Mouse (Mus musculus) forebrain, embryonic 16.5 days (tissue): ENCODE measurements at regions not wholly inside any gene's neighbourhood (a gene's known extent, or its start where the extent isn't known, plus 50 kb on each side); places are given as distances from the start of the nearest gene placed in this dataset.

Experiments used
- ATAC-seq: fragments of 200-750 bp; cut with Nextera tagmentation; 2 replicates; pipeline ENCODE4 v1.8.0; 2017; ENCODE audit warnings: mild to moderate bottlenecking, moderate library complexity
- H3K27ac ChIP-seq: fragments of 300-500 bp; sonication (generic); 2 replicates; pipeline ENCODE4 v1.5.1; 2014; ENCODE audit warnings: low read length, control low read depth
- H3K27me3 ChIP-seq: fragments of 300-500 bp; sonication (generic); replicated peaks from 2 replicates; pipeline ENCODE4 v1.6.1; 2014; ENCODE audit warnings: low read length; ENCODE audit not compliant: control insufficient read depth, insufficient read depth
- H3K36me3 ChIP-seq: fragments of 300-500 bp; sonication (generic); 2 replicates; pipeline ENCODE4 v1.6.1; 2014; ENCODE audit not compliant: control insufficient read depth, insufficient read depth
- H3K4me1 ChIP-seq: fragments of 300-500 bp; sonication (generic); replicated peaks from 2 replicates; pipeline ENCODE4 v1.6.1; 2014; ENCODE audit warnings: low read length; ENCODE audit not compliant: control insufficient read depth, insufficient read depth
- H3K4me2 ChIP-seq: fragments of 300-500 bp; sonication (generic); 2 replicates; pipeline ENCODE4 v1.6.1; 2014; ENCODE audit warnings: mild to moderate bottlenecking, low read length, control low read depth
- H3K4me3 ChIP-seq: fragments of 300-500 bp; sonication (generic); replicated peaks from 2 replicates; pipeline ENCODE4 v1.5.1; 2014; ENCODE audit warnings: mild to moderate bottlenecking, low read length, control low read depth
- H3K9ac ChIP-seq: fragments of 300-500 bp; sonication (generic); replicated peaks from 2 replicates; pipeline ENCODE4 v1.6.1; 2014; ENCODE audit warnings: low read depth, low read length, control low read depth
- H3K9me3 ChIP-seq: fragments of 300-500 bp; sonication (generic); 2 replicates; pipeline ENCODE4 v1.6.1; 2016; ENCODE audit warnings: low read length; ENCODE audit not compliant: control insufficient read depth
- WGBS: fragments of 180-500 bp; shearing (Covaris S2); extraction: QIAGEN DNeasy Blood & Tissue Kit; methylation state at CpG from one replicate; pipeline ENCODE4 v1.1.7; 2014; 5-methylcytosine and 5-hydroxymethylcytosine counted together

DNA sequence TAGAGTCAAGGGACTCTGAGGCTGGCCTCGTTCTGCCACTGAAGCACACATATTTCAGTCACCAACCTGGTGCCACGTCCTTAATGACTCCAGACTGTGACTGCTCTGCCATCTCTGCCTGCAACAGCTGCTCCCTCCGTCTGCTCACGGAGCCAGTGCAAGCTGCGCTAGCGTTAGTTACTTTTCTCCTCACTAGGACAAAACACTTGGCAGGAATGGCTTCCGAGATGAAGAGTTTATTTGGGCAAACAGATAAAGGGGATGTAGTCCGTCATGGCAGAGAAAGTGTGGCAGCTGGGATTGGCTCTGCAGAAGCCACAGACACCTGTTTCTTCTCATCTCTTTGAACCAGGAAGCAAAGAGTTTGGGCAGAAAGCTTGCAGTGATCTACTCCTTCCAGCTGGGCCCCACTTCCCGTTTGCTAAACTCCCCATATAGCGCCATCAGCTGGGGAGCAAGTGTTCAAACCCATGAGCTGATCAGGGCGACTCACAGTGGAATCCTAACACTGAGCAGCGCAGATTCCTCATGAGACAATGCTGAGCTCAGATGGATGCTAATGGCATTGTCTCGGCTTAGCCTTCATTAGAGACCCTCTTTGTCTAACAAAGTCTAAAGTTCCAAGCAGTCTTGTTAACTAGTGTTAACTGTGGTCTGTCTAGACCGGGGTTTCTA lies 83.8 kb upstream of the Card11 start:
- Histone ChIP-seq H3K4me1 (peaks cover 13% of the 10 kb centered on the region; the same call in 1 of the 2 replicates), H3K4me2 (no peak overlapping the region), H3K9ac (no peak overlapping the region), H3K27me3 (no peaks in the 10 kb centered on the region), H3K36me3 (no peaks in the 10 kb centered on the region), H3K27ac (no peak overlapping the region), H3K9me3 (no peaks in the 10 kb centered on the region), H3K4me3 (no peak overlapping the region)
- no peak for ATAC-seq
- WGBS, result 58% methylated on average over 14 of the region's 14 CpGs

DNA sequence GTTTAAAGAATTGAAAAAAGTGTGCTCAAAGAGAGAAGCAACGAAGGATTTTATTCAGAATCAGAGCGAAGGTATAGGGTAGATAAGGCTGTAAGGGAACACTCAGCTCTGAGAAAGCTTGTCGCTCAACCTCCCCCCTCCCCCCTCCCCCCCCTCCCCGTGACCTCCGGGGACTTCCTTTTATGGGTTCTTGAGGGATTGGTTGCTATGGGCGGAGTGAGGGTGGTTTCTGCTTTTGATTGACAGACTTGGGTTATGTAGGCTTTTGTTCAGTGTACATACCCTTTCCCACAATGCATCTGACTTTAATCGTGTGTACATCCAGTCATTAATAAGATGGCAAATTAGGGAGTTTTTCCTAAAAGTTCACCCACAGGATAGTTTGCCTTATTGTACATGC lies 84.4 kb upstream of the Card11 start:
- no peaks in the 10 kb centered on the region for H3K27me3 ChIP-seq
- H3K27ac ChIP-seq, result no peak overlapping the region
- H3K4me1 ChIP-seq, result peaks cover 9% of the 10 kb centered on the region; the same call in 1 of the 2 replicates
- H3K4me3 ChIP-seq, result no peak overlapping the region
- no peaks in the 10 kb centered on the region for H3K36me3 ChIP-seq
- H3K9ac ChIP-seq, result no peak overlapping the region
- no peaks in the 10 kb centered on the region for H3K9me3 ChIP-seq
- no peak overlapping the region for H3K4me2 ChIP-seq
- ATAC-seq, result 0 out of 2 replicates have a peak, but pooled peaks have one; percentile 31
- 17% methylated on average over 7 of the region's 7 CpGs for WGBS

DNA sequence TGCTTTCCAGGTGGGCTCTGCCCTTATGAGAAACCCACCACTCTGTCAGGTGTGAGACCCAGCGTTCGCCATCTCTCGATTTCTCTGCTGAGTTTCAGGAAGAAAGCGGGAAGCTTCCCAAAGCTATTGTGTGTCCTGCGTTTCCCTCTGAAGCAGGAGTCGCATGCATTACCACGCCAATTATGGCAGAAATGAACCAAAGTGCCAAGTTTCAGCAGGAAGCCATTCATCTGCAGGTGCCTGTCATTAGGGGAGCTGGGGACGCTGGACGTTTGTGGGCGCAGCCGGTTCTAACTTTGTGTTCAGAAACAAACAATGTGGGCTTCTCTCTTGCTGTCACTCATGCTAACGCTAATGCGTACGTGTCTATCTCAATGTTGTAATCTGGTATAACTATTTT lies 91.3 kb upstream of the Card11 start:
- WGBS, result 10% methylated on average over 14 of the region's 14 CpGs
- Histone ChIP-seq H3K27ac (no peak overlapping the region), H3K27me3 (no peaks in the 10 kb centered on the region), H3K9me3 (no peaks in the 10 kb centered on the region), H3K4me2 (peak overlapping the region; percentile 42), H3K9ac (no peak overlapping the region), H3K4me1 (peaks cover 5% of the 10 kb centered on the region), H3K4me3 (no peak overlapping the region), H3K36me3 (no peaks in the 10 kb centered on the region)
- ATAC-seq, result no peak; the same call in 1 of the 2 replicates

DNA sequence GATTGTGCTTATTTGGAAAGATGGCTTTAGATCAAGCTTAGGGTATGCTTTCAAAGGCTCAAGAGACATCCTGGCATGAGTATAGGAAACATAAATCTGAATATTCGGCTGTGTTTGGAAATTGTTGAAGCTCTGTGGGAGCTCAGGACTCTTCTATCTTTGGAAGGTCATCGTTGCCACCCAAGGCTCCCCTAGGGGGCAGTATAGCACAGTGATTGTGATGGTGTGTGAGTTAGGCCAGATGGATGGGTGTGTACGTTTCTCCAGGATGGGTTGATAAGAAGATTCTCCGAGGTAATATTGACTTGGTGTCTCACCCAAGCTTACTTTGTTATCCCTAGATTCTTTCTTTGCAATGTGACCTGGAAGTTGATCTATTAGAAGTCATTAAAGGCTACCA lies 93.3 kb upstream of the Card11 start:
- ATAC-seq, result no peak
- no peaks in the 10 kb centered on the region for H3K36me3 ChIP-seq
- H3K4me1 ChIP-seq, result peaks cover 5% of the 10 kb centered on the region
- H3K27ac ChIP-seq, result no peak overlapping the region
- no peak overlapping the region for H3K4me3 ChIP-seq
- no peak overlapping the region for H3K9ac ChIP-seq
- no peak overlapping the region for H3K4me2 ChIP-seq
- WGBS, result 62% methylated on average over 4 of the region's 4 CpGs
- no peaks in the 10 kb centered on the region for H3K9me3 ChIP-seq
- no peaks in the 10 kb centered on the region for H3K27me3 ChIP-seq

GRCm38 (mm10) chr5:141097878-141098277 lies 97.5 kb upstream of the Card11 start:
- no peak overlapping the region for H3K27ac ChIP-seq
- H3K4me3 ChIP-seq, result no peak overlapping the region
- no peaks in the 10 kb centered on the region for H3K27me3 ChIP-seq
- H3K9me3 ChIP-seq, result no peaks in the 10 kb centered on the region
- no peak overlapping the region for H3K4me2 ChIP-seq
- H3K36me3 ChIP-seq, result no peaks in the 10 kb centered on the region
- H3K4me1 ChIP-seq, result no peaks in the 10 kb centered on the region; the same call in 1 of the 2 replicates
- no peak overlapping the region for H3K9ac ChIP-seq
- WGBS, result 29% methylated on average over 4 of the region's 4 CpGs
- ATAC-seq, result peak; percentile 87

DNA sequence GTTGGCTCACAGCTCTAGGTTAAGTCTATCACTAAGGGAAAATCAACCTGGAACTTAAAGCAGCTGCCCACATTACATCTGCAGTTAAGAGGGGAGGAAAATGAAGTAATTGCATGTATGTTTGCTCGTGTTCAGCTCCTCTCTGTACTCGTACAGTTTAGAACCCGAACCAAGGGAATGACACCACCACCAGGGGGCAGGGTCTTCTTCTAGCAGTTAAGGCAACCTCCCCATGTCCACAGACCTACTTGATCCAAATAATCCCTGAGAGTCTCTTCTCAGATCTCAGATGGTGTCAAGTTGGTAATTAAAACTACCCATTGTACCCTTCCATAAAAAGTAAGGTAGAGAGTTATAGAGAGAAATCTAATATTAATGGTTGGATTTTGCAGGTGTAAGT lies 111.3 kb upstream of the Card11 start:
- Histone ChIP-seq H3K4me3 (no peak overlapping the region), H3K9me3 (no peaks in the 10 kb centered on the region), H3K9ac (no peak overlapping the region), H3K4me2 (no peak overlapping the region), H3K27me3 (no peaks in the 10 kb centered on the region), H3K36me3 (no peaks in the 10 kb centered on the region), H3K27ac (no peak overlapping the region), H3K4me1 (peaks cover 11% of the 10 kb centered on the region)
- 91% methylated on average over 3 of the region's 3 CpGs for WGBS
- ATAC-seq, result no peak

- peak; percentile 41 for ATAC-seq
- Histone ChIP-seq H3K4me1 (peaks cover 9% of the 10 kb centered on the region), H3K27me3 (0 out of 2 replicates have a peak, but pooled peaks cover 2% of the 10 kb centered on the region), H3K4me3 (no peak overlapping the region), H3K9ac (no peak overlapping the region), H3K9me3 (no peaks in the 10 kb centered on the region), H3K4me2 (no peak overlapping the region), H3K27ac (no peak overlapping the region), H3K36me3 (no peaks in the 10 kb centered on the region)
- 48% methylated on average over 4 of the region's 4 CpGs for WGBS
These were observed 115.0 kb upstream of the Card11 start for GRCm38 (mm10) chr5:141115273-141115904.

DNA sequence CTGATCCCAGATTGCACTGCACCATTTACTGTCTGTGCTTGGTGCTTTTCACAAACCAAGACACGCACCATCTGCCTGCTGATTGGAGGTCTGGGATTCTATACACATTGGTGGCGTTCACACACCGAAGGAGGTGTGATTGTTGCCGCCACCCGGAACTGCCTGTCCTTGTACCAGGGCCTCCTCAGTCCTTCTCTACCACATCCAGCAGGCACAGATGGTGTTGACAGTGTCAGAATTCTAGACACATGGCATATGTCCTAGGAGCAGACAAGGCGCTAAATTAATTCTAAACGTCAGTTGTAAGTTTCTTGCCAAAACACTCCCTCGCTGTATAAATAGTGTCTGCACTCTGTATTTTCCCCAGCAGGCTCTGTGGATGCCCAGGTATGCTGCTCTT lies 115.6 kb upstream of the Card11 start:
- WGBS, result 44% methylated on average over 8 of the region's 8 CpGs
- Histone ChIP-seq H3K27ac (no peak overlapping the region), H3K27me3 (0 out of 2 replicates have a peak, but pooled peaks cover 2% of the 10 kb centered on the region), H3K36me3 (no peaks in the 10 kb centered on the region), H3K9ac (no peak overlapping the region), H3K4me1 (peaks cover 9% of the 10 kb centered on the region), H3K4me3 (no peak overlapping the region), H3K9me3 (no peaks in the 10 kb centered on the region), H3K4me2 (no peak overlapping the region)
- peak; percentile 97 for ATAC-seq

- Histone ChIP-seq H3K4me1 (no peaks in the 10 kb centered on the region), H3K27me3 (no peaks in the 10 kb centered on the region), H3K9me3 (no peaks in the 10 kb centered on the region), H3K4me3 (no peak overlapping the region), H3K9ac (no peak overlapping the region), H3K4me2 (no peak overlapping the region), H3K36me3 (no peaks in the 10 kb centered on the region), H3K27ac (no peak overlapping the region)
- ATAC-seq, result no peak
- 89% methylated on average over 7 of the region's 7 CpGs for WGBS
These were observed 115.4 kb upstream of the Sdk1 start for GRCm38 (mm10) chr5:141125870-141126269.
